Mouse (Mus musculus): ENCODE measurements around the gene Tspan5.

GRCm38 (mm10) chr3:138795951-138796350, 54.0 kb downstream of the Tspan5 start:
- TF ChIP-seq POLR2A (IDR thresholded peaks at IDR 0.05; ENCODE audit: low read depth, low read length) (no peak), CTCF (IDR thresholded peaks at IDR 0.05; ENCODE audit: extremely low read depth, insufficient read depth, insufficient read length, insufficient replicate concordance) (no peak)
